Mouse (Mus musculus) liver, embryonic 14.5 days (tissue): ENCODE results near the gene Sec22a.

Source experiments
- CTCF ChIP-seq: IDR thresholded peaks from 2 replicates; pipeline ENCODE4 v1.5.1; 2016; ENCODE audit warnings: antibody characterized with exemption, low read depth, control low read depth
- EP300 ChIP-seq: IDR thresholded peaks from 2 replicates; pipeline ENCODE4 v1.6.1; 2016; ENCODE audit warnings: antibody characterized with exemption, low read depth

- no peak for TF ChIP-seq CTCF
- TF ChIP-seq EP300, result no peak
Observed at GRCm38 (mm10) chr16:35385654-35386053, 21.9 kb upstream of the Sec22a start.
